Mouse (Mus musculus) hindbrain, embryonic 14.5 days (tissue): Measurements from ENCODE around the gene Ptgds. TPM values are rescaled to one million over a fixed set of nuclear protein-coding genes. Genes with fewer than 3 reads are reported as not detected.

Experiments
- ATAC-seq: fragments of 200-750 bp; cut with Nextera tagmentation; 2 replicates; pipeline ENCODE4 v1.8.0; 2017; ENCODE audit warnings: moderate number of reproducible peaks, mild to moderate bottlenecking, moderate TSS enrichment, moderate library complexity; ENCODE audit not compliant: low FRiP score
- DNase-seq: peaks from one replicate; pipeline ENCODE4 v3.0.0-alpha.2; 2015; ENCODE audit warnings: low spot score
- H3K27ac ChIP-seq: fragments of 300-500 bp; sonication (generic); 2 replicates; pipeline ENCODE4 v1.5.1; 2014; ENCODE audit warnings: mild to moderate bottlenecking, moderate library complexity
- H3K27me3 ChIP-seq: fragments of 300-500 bp; sonication (generic); 2 replicates; pipeline ENCODE4 v1.6.1; 2014; ENCODE audit warnings: mild to moderate bottlenecking, low read length, mixed read lengths; ENCODE audit not compliant: control insufficient read depth, insufficient read depth
- H3K36me3 ChIP-seq: fragments of 300-500 bp; sonication (generic); replicated peaks from 2 replicates; pipeline ENCODE4 v1.6.1; 2014; ENCODE audit not compliant: control insufficient read depth, insufficient read depth
- H3K4me1 ChIP-seq: fragments of 300-500 bp; sonication (generic); replicated peaks from 2 replicates; pipeline ENCODE4 v1.6.1; 2014; ENCODE audit warnings: antibody characterized with exemption, low read length, mixed read lengths; ENCODE audit not compliant: control insufficient read depth, insufficient read depth
- H3K4me2 ChIP-seq: fragments of 300-500 bp; sonication (generic); replicated peaks from 2 replicates; pipeline ENCODE4 v1.6.1; 2014; ENCODE audit warnings: mild to moderate bottlenecking, moderate library complexity
- H3K4me3 ChIP-seq: fragments of 300-500 bp; sonication (generic); replicated peaks from 2 replicates; pipeline ENCODE4 v1.5.1; 2014; ENCODE audit warnings: mild to moderate bottlenecking, low read length
- H3K9ac ChIP-seq: fragments of 300-500 bp; sonication (generic); 2 replicates; pipeline ENCODE4 v1.6.1; 2014
- H3K9me3 ChIP-seq: fragments of 300-500 bp; sonication (generic); 2 replicates; pipeline ENCODE4 v1.6.1; 2016; ENCODE audit warnings: low read length; ENCODE audit not compliant: control insufficient read depth
- WGBS: fragments of 180-500 bp; shearing (Covaris S2); extraction: QIAGEN DNeasy Blood & Tissue Kit; methylation state at CpG from one replicate; pipeline ENCODE4 v1.1.7; 2014; 5-methylcytosine and 5-hydroxymethylcytosine counted together
- polyA plus RNA-seq: library from polyadenylated mRNA; unstranded; fragments of >200 nt; fragmentation: Nextera tagmentation; extraction: Ambion mirVana; gene quantifications from 2 replicates; pipeline ENCODE4 v1.2.1, GENCODE M21; 2014

The Ptgds gene
- polyA plus RNA-seq, 1 experiment from 2014 or later, result 230 TPM

DNA sequence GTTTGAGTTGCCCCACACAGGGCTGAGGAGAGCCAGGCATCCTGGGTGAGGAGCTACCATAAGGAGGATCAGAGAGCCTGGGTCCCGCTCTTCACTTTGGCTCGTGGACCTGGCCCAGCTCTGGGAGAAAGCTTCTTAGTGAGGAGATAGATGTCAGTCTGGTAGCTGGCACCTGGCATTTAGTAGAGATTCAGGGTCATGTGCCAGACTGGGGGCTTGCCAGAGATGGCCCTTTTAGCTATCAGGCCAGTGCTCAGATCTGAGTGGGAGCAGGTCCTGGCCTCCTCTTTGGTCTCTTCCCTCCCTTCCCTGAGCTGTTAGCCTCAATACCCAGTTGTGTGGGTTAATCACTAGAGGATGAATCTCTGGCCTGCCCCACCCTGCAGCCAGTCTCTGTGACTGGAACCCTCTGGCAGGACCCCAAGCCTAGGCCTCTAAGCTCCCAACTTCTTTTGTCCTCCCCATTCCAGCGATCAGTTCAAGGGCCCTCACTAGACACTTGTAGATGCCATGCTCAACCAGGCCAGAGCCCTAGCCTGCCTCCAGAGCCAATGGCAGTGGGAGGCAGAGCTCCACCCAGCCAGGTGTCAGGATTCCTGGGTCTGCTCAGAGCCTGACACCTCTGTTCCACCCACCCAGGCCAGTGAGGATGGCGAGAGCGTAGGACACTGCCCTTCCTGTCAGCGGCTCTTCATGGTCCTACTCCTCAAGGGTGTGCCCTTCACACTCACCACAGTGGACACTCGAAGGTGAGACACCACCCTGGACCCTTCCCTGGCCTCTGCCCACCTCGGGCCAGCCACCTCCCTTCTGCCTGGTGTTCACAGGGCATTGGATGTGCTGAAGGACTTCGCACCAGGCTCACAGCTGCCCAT, 12.6 kb downstream of the Ptgds start:
- 92% methylated on average over 9 of the region's 9 CpGs for WGBS
- ATAC-seq, result no peak

DNA sequence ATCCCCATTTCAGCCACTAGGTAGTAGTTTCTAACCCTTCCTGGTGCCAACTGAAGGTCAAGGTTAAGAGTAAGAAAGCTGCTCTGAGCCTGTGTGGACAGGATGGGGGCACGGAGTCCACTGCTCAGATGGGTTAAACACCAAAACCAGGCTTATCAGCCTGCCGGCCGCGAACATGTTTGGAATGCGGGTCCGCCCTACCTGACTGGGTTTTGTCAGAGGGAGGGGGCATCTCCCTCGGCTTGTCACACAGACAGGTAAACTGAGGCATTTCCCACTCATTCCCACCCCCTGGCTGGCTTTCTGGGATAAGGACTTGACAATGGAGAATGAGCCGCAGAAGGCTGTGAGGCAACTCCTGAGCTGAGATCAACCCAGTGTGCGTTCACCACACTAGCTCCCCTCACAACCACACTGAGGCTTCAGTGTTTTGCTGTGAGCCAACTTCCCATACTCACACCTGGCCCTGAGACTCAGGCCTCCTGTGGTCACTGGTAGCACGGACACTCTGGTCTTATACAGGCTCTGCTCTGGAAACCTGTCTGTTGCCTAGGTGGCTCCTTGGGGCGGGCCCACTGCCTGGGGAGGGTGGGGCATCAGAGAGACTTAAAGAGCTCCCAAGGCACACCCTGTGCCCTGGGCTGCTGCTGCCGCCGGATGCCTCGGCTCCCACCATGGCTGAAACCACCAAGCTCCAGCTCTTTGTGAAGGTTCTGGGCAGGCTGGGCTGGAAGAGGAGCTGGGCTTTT, 13.5 kb downstream of the Ptgds start, which contains the start of gene Clic3:
Gene Clic3, plus strand, starts transcription at position 634 of the 749 bp plus-strand sequence.
- 74% methylated on average over 14 of the region's 14 CpGs for WGBS
- H3K4me1 ChIP-seq, result peaks cover 16% of the 10 kb centered on the region
- H3K4me2 ChIP-seq, result no peak within 1 kb of the TSS
- peaks cover 17% of the 10 kb centered on the region for H3K36me3 ChIP-seq
- no peaks in the 10 kb centered on the region for H3K27me3 ChIP-seq
- DNase-seq (no peak), ATAC-seq (no peak)
- no peaks in the 10 kb centered on the region for H3K9me3 ChIP-seq
- no peak within 1 kb of the TSS for H3K9ac ChIP-seq
- no peak within 1 kb of the TSS for H3K4me3 ChIP-seq
- H3K27ac ChIP-seq, result no peak within 1 kb of the TSS

More for the DNA sequence above, 12.6 kb downstream of the Ptgds start:
- DNase-seq, result no peak
- no peak overlapping the region for H3K4me2 ChIP-seq
- no peaks in the 10 kb centered on the region for H3K9me3 ChIP-seq
- H3K27me3 ChIP-seq, result no peaks in the 10 kb centered on the region
- H3K4me1 ChIP-seq, result peaks cover 20% of the 10 kb centered on the region
- H3K27ac ChIP-seq, result no peak overlapping the region
- no peak overlapping the region for H3K4me3 ChIP-seq
- H3K36me3 ChIP-seq, result peaks cover 17% of the 10 kb centered on the region
- H3K9ac ChIP-seq, result no peak overlapping the region

DNA sequence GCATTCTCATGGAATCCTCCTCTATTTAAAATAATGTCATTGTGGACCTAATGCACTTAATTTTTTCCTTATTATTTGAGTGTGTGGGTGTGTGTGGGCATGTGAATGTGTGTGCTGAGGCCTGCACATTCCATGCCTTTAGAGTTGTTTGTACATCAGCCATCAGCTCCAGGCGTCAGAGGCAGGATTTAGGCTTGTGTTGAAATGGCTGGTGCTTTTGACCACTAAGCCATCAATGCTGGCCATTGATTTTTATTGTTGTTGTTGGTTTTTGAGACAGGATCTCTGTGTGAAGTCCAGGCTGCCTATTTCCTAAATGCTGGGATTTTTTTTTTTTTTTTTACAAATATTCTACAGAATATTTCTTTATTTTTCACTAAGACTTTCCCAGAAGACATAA, 16.9 kb downstream of the Ptgds start:
- Histone ChIP-seq H3K4me3 (no peak overlapping the region), H3K27ac (no peak overlapping the region), H3K4me1 (no peaks in the 10 kb centered on the region), H3K27me3 (no peaks in the 10 kb centered on the region), H3K36me3 (peaks cover 24% of the 10 kb centered on the region), H3K4me2 (no peak overlapping the region), H3K9me3 (no peaks in the 10 kb centered on the region), H3K9ac (no peak overlapping the region)
- no peak for DNase-seq
- WGBS, result 55% methylated on average over 1 of the region's 1 CpGs
- no peak for ATAC-seq

DNA sequence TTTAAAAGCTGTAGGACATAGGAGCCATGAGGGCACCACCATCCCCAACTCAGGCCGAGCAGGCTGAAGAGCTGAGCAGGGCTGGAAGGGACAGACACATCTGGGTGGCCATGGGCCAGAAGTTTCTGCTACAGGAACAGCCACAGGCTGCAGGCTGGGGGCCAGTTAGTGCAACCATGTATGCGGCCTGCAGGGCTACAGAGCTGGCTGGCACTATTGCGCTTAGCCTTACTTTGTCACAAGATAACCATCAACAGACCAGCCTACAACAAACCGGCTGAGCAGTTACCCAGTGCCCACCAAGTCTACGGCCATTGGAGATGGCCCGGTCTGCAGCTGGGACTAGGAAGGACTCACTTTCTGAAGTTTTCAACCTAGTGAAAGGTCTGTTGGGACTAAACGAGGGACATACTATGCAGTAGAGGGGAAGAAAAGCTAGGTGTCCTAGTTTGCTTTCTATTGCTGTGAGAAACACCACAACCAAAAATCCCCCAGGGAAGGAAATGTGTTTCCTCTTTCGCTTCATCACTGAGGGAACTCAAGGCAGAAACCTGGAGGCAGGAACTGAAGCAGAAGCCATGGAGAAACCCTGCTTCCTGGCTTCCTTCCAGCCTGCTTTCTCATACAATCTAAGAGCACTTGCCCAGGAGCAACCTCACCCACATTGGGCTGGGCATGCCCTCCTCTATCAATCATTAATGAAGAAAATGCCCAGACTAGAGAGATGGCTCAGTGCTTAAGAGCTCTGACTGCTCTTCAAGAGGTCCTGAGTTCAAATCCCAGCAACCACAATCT, 18.8 kb downstream of the Ptgds start:
- H3K4me1 ChIP-seq, result no peaks in the 10 kb centered on the region
- DNase-seq, result no peak
- no peak overlapping the region for H3K4me2 ChIP-seq
- H3K9me3 ChIP-seq, result no peaks in the 10 kb centered on the region
- ATAC-seq, result no peak
- H3K9ac ChIP-seq, result no peak overlapping the region
- H3K36me3 ChIP-seq, result peaks cover 40% of the 10 kb centered on the region
- H3K27me3 ChIP-seq, result no peaks in the 10 kb centered on the region
- WGBS, result 90% methylated on average over 8 of the region's 8 CpGs
- H3K4me3 ChIP-seq, result no peak overlapping the region
- no peak overlapping the region for H3K27ac ChIP-seq

DNA sequence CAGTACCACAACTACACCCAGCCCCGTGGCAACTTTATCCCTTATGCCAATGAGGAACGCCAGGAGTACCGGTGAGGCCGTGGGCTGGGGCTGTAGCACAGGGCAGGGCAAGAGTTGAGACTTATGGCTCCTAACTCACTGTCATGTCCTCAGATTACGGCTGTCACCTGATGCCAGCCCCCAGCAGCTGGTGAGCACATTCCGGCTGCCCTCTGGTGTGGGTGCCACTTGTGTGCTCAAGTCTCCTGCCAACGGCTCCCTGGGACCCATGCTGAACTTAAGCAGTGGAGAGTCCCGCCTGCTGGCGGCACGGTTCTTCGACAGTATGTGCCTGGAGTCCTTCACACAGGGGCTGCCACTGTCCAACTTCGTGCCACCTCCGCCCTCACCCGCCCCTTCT, 27.2 kb downstream of the Ptgds start:
- Histone ChIP-seq H3K27me3 (no peaks in the 10 kb centered on the region), H3K9me3 (no peaks in the 10 kb centered on the region), H3K4me1 (no peaks in the 10 kb centered on the region), H3K9ac (no peak overlapping the region), H3K36me3 (peaks cover 99% of the 10 kb centered on the region), H3K27ac (no peak overlapping the region), H3K4me2 (no peak overlapping the region), H3K4me3 (no peak overlapping the region)
- ATAC-seq (no peak), DNase-seq (no peak)
- WGBS, result 93% methylated on average over 14 of the region's 14 CpGs

DNA sequence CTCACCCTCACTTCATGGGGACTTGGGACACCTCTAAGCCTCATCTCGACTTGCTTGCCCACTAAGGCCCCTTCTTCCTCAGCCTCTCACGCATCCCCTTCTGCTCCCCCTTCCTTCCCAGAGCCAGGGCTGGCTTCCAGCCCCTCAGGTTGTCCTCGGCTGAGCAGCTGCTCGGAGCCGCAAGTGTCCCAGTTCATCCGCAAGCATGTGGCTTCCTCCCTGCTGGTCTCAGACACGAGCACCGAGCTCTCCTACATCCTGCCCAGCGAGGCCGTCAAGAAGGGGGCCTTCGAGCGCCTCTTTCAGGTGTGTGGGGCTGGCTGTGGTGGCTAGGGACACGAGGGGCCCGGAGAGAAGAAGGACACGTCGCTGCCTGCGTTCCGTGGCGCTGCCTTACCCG, 28.8 kb downstream of the Ptgds start:
- Histone ChIP-seq H3K27me3 (no peaks in the 10 kb centered on the region), H3K4me3 (no peak overlapping the region), H3K9ac (no peak overlapping the region), H3K27ac (no peak overlapping the region), H3K9me3 (no peaks in the 10 kb centered on the region), H3K4me1 (no peaks in the 10 kb centered on the region), H3K4me2 (no peak overlapping the region), H3K36me3 (peaks cover 99% of the 10 kb centered on the region)
- 92% methylated on average over 20 of the region's 20 CpGs for WGBS
- ATAC-seq, result no peak
- no peak for DNase-seq

DNA sequence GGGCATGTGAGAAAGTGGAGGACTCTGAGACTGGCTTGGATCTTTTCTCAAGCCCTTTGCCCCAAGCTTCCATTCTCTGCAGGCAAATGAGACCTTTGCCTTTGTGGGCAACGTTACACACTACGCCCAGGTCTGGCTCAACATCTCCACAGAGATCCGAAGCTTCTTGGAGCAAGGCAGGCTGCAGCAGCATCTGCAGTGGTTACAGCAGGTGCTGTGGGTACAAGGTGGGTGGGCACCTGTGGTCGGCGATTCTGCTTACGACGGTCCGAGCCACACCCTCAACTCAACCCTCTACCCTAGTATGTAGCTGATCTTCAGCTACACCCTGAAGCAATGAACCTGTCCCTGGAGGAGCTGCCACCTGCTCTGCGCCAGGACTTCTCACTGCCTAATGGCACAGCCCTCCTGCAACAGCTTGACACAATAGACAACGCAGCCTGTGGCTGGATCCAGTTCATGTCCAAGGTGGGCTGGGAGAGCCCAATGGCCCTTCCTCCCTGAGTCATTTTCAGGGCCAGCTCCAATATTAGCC, 33.5 kb downstream of the Ptgds start:
- H3K4me2 ChIP-seq, result no peak overlapping the region

DNA sequence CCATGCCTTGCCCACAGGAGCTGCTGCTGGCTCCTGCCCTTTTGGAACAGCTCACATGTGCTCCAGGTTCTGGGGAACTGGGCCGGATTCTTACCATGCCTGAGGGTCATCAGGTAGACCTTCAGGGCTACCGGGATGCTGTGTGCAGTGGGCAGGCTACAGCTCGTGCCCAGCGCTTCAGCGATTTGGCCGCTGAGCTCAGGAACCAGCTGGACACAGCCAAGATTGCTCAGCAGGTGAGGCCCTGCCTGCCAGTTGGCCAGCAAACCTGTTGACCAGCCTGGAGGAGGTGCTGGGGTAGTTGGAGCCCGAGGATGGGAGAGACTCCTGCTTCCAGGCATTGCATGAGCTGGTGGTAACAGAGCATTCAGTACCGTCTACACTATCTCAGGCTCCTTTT, 35.6 kb downstream of the Ptgds start:
- no peaks in the 10 kb centered on the region for H3K9me3 ChIP-seq
- H3K27ac ChIP-seq, result no peak overlapping the region
- H3K27me3 ChIP-seq, result no peaks in the 10 kb centered on the region
- H3K9ac ChIP-seq, result no peak overlapping the region
- peaks cover 63% of the 10 kb centered on the region for H3K36me3 ChIP-seq
- no peak overlapping the region for H3K4me2 ChIP-seq
- peaks cover 25% of the 10 kb centered on the region for H3K4me1 ChIP-seq
- DNase-seq (no peak), ATAC-seq (no peak)
- no peak overlapping the region for H3K4me3 ChIP-seq
- WGBS, result 86% methylated on average over 8 of the region's 8 CpGs

More for the DNA sequence above, 33.5 kb downstream of the Ptgds start:
- 94% methylated on average over 10 of the region's 10 CpGs for WGBS
- H3K27ac ChIP-seq, result no peak overlapping the region
- H3K9me3 ChIP-seq, result no peaks in the 10 kb centered on the region
- ATAC-seq, result no peak
- no peak overlapping the region for H3K9ac ChIP-seq
- DNase-seq, result no peak
- no peaks in the 10 kb centered on the region for H3K27me3 ChIP-seq
- H3K4me1 ChIP-seq, result peaks cover 5% of the 10 kb centered on the region
- H3K4me3 ChIP-seq, result no peak overlapping the region
- H3K36me3 ChIP-seq, result peaks cover 83% of the 10 kb centered on the region

DNA sequence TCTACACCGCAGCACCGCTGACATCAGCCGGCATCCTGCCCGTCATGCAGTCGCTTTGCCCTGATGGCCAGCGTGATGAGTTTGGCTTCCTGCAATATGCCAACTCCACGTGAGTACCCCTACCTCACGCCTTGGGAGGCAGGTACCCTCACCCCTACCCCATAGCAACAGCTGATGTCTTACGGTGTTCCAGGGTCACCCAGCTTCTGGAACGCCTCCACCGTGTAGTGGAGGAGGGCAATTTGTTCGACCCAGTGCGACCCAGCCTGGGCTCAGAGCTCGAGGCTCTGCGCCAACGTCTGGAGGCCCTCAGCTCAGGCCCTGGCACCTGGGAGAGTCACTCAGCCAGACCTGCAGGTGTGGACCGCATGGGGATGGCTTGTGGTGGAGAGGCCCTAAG, 36.7 kb downstream of the Ptgds start:
- H3K4me2 ChIP-seq, result no peak overlapping the region
- no peak overlapping the region for H3K9ac ChIP-seq
- no peak for ATAC-seq
- no peak overlapping the region for H3K4me3 ChIP-seq
- peaks cover 29% of the 10 kb centered on the region for H3K4me1 ChIP-seq
- no peak overlapping the region for H3K27ac ChIP-seq
- 91% methylated on average over 17 of the region's 17 CpGs for WGBS
- peaks cover 51% of the 10 kb centered on the region for H3K36me3 ChIP-seq
- H3K9me3 ChIP-seq, result no peaks in the 10 kb centered on the region
- H3K27me3 ChIP-seq, result no peaks in the 10 kb centered on the region
- no peak for DNase-seq
